Mouse (Mus musculus) bone marrow macrophage, adult 2 months (primary cell): ENCODE data around the gene Trp53i13. TPM values are rescaled to one million over a fixed set of nuclear protein-coding genes. Genes with fewer than 3 reads are reported as not detected.

ENCODE experiments used
- H3K27ac ChIP-seq: 2 replicates; pipeline ENCODE4 v1.5.1; 2012; ENCODE audit warnings: low read depth, low read length; ENCODE audit not compliant: insufficient read depth
- H3K4me1 ChIP-seq: 2 replicates; pipeline ENCODE4 v1.6.1; 2012; ENCODE audit warnings: low read length; ENCODE audit not compliant: control insufficient read depth, insufficient read depth
- H3K4me3 ChIP-seq: 2 replicates; pipeline ENCODE4 v1.5.1; 2012; ENCODE audit warnings: mild to moderate bottlenecking, low read length, moderate library complexity; ENCODE audit not compliant: insufficient read depth
- CTCF ChIP-seq: IDR thresholded peaks from 2 replicates; pipeline ENCODE4 v1.5.1; 2012; ENCODE audit warnings: low read depth, mild to moderate bottlenecking, low read length, moderate library complexity
- POLR2A ChIP-seq: IDR thresholded peaks from 2 replicates; pipeline ENCODE4 v1.6.1; 2012; ENCODE audit warnings: mild to moderate bottlenecking, low read depth, low read length, borderline replicate concordance
- polyA plus RNA-seq: library from polyadenylated mRNA; stranded (reverse); fragments of >200 nt; gene quantifications from 2 replicates; pipeline ENCODE4 v1.2.4, GENCODE M21; 2012; ENCODE audit not compliant: missing spikeins, insufficient read depth, insufficient read length

The Trp53i13 gene
- polyA plus RNA-seq, 1 experiment, result 15.7 TPM

- TF ChIP-seq CTCF (no peak), POLR2A (no peak)
- Histone ChIP-seq H3K27ac (no peak overlapping the region), H3K4me3 (no peak overlapping the region), H3K4me1 (0 out of 2 replicates have a peak, but pooled peaks cover 4% of the 10 kb centered on the region)
Measured at GRCm38 (mm10) chr11:77464684-77465083, 51.1 kb downstream of the Trp53i13 start.

- Histone ChIP-seq H3K27ac (no peak overlapping the region), H3K4me1 (0 out of 2 replicates have a peak, but pooled peaks cover 4% of the 10 kb centered on the region), H3K4me3 (no peak overlapping the region)
- TF ChIP-seq CTCF (no peak), POLR2A (no peak)
Measured at GRCm38 (mm10) chr11:77463786-77464185, 52.0 kb downstream of the Trp53i13 start.

- TF ChIP-seq POLR2A (no peak), CTCF (no peak)
- Histone ChIP-seq H3K4me1 (0 out of 2 replicates have a peak, but pooled peaks cover 4% of the 10 kb centered on the region), H3K27ac (no peak overlapping the region), H3K4me3 (peak overlapping the region; percentile 65; the same call in 1 of the 2 replicates)
Measured at GRCm38 (mm10) chr11:77463101-77463445, 52.7 kb downstream of the Trp53i13 start.

GRCm38 (mm10) chr11:77462283-77463100, 53.3 kb downstream of the Trp53i13 start, which contains the start of gene Coro6:
TSS of gene Coro6 (plus strand) at chr11:77462411.
- Histone ChIP-seq H3K27ac (no peak within 1 kb of the TSS), H3K4me1 (0 out of 2 replicates have a peak, but pooled peaks cover 4% of the 10 kb centered on the region), H3K4me3 (peak within 1 kb of the TSS; percentile 65)
- TF ChIP-seq CTCF (no peak), POLR2A (no peak)

- no peak for TF ChIP-seq POLR2A
- no peak for TF ChIP-seq CTCF
- Histone ChIP-seq H3K4me3 (peak overlapping the region; percentile 65), H3K4me1 (0 out of 2 replicates have a peak, but pooled peaks cover 4% of the 10 kb centered on the region), H3K27ac (no peak overlapping the region)
Measured at GRCm38 (mm10) chr11:77461856-77462255, 53.9 kb downstream of the Trp53i13 start.

Other genes with a start within 250 kb of the Trp53i13 start
- gene Coro6, start 53.6 kb downstream of the Trp53i13 start, polyA plus RNA-seq, result not detected in 2 replicates
- gene Ankrd13b, start 26.3 kb downstream of the Trp53i13 start, polyA plus RNA-seq, result 5.0 and 5.1 TPM in 2 replicates
- gene Git1, start 22.4 kb downstream of the Trp53i13 start, polyA plus RNA-seq, result 29.4 and 34.0 TPM in 2 replicates
- 10.4 and 10.5 TPM in 2 replicates for gene Abhd15, start 859 bp downstream of the Trp53i13 start, polyA plus RNA-seq
- gene Gm10392, start 3.2 kb upstream of the Trp53i13 start, polyA plus RNA-seq, result 0.32 TPM in 1 of 2 replicates, not detected in the other
- gene Taok1, start 91.8 kb upstream of the Trp53i13 start, polyA plus RNA-seq, result 38.5 and 40.3 TPM in 2 replicates
- gene Nufip2, start 170.2 kb upstream of the Trp53i13 start, polyA plus RNA-seq, result 40.8 and 50.4 TPM in 2 replicates
- not detected in 2 replicates for gene Cryba1, start 209.3 kb upstream of the Trp53i13 start, polyA plus RNA-seq
- gene Myo18a, start 247.3 kb upstream of the Trp53i13 start, polyA plus RNA-seq, result 41.3 and 45.3 TPM in 2 replicates